8 mouse cellular contexts compared by ENCODE assay signal in the genomic region with DNA sequence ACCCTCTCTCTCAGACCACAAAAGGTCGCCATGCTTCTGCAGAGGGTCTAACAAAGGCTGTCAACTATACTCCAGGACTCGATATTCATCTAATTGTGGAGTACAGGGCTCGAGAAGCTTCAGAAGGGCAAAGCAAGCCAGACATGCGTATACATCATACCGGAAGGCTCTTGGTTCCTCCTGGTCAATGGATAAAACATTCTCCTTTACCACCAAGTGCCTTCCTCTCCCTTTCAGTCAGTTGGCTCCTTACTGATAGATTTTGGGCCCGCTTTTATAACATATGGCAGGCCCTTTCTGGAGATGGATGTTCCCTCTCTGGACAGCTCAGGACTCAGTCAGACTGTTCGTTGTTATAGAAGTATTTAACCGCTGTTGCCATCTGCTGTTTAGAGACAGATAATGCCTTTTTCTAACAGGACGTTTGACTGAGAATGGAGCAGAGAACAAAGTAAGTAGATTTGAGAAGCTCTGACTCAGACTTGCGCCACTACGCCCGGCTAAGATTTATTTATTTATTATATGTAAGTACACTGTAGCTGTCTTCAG. TPM values are rescaled to one million over a fixed set of nuclear protein-coding genes. Genes with fewer than 3 reads are reported as not detected.
DNase-seq lines count a peak whose midpoint lies in the region; ATAC-seq and TF ChIP-seq lines count a peak whose summit lies in the region.
"Not testable (repeated sequence)": the region's sequence is repeated elsewhere in the genome, so short reads cannot be mapped to it uniquely, and the experiment has no call there.

A gene (minus strand): TSS at position 308 of the 549 bp plus-strand sequence.

- peak within 1 kb of the TSS; percentile 49 for H3K4me2 ChIP-seq in embryonic facial prominence, embryonic 15.5 days (replicated peaks)

- peak within 1 kb of the TSS; percentile 90 for H3K27ac ChIP-seq in bone marrow, adult 2 months (ENCODE audit: control insufficient read depth, insufficient read depth, low read depth, low read length, poor library complexity)
- peak within 1 kb of the TSS; percentile 85 for H3K27ac ChIP-seq in embryonic facial prominence, embryonic 15.5 days (replicated peaks)

- not testable (repeated sequence) for H3K36me3 ChIP-seq in embryonic facial prominence, embryonic 15.5 days

- not testable (repeated sequence) for TF ChIP-seq CTCF in bone marrow, adult 2 months (IDR thresholded peaks at IDR 0.05; ENCODE audit: control insufficient read depth, insufficient read depth, low read length)

- not testable (repeated sequence) for TF ChIP-seq POLR2A in bone marrow, adult 2 months (IDR thresholded peaks at IDR 0.05; ENCODE audit: borderline replicate concordance, control insufficient read depth, low read depth, low read length)

- H3K27me3 ChIP-seq in embryonic facial prominence, embryonic 15.5 days = not testable (repeated sequence)

- DNase-seq in CD4-positive helper T cell, adult 2 months (ENCODE audit: low read depth, low spot score) = peak; percentile 41
- peak; percentile 55 to 58 for DNase-seq in heart, adult 9 months (ENCODE audit: low spot score in 2 of 2)
- peak; percentile 20 for DNase-seq in kidney, adult 11 months
- DNase-seq in left cerebral cortex, postnatal 25 days (ENCODE audit: low spot score in 2 of 2) = peak; percentile 66 to 68
- DNase-seq in right cerebral cortex, postnatal 25 days = peak; percentile 41

- ATAC-seq in embryonic facial prominence, embryonic 15.5 days (ENCODE audit: insufficient number of reproducible peaks, low FRiP score, low TSS enrichment, low read depth) = peak; percentile 34; the same call in 1 of the 2 replicates
- ATAC-seq in megakaryocyte progenitor cell, adult 5-6 weeks (replicated peaks; ENCODE audit: poor library complexity) = peak; percentile 62

- intact Hi-C loops in left cerebral cortex, postnatal 25 days (cut with DNase I) = loop anchor here (10.0 kb wide), 1 partner anchor 165 kb away; no protein-coding TSS in a partner anchor

- H3K4me3 ChIP-seq in bone marrow, adult 2 months (replicated peaks; ENCODE audit: control insufficient read depth, low read depth, low read length) = peak within 1 kb of the TSS; percentile 27
- peak within 1 kb of the TSS; percentile 42 for H3K4me3 ChIP-seq in embryonic facial prominence, embryonic 15.5 days (replicated peaks)

- not testable (repeated sequence) for H3K4me1 ChIP-seq in bone marrow, adult 2 months (ENCODE audit: control insufficient read depth, insufficient read depth, low read length); embryonic facial prominence, embryonic 15.5 days

- not testable (repeated sequence) for H3K9ac ChIP-seq in embryonic facial prominence, embryonic 15.5 days

- not testable (repeated sequence) for H3K9me3 ChIP-seq in embryonic facial prominence, embryonic 15.5 days (replicated peaks)

- WGBS in bone marrow, adult 2 months = 9% methylated on average over 11 of the region's 12 CpGs
- WGBS in embryonic facial prominence, embryonic 15.5 days = 17% methylated on average over 11 of the region's 12 CpGs

RNA-seq across cellular contexts. Expression of the gene that starts here (rescaled TPM):
- polyA plus RNA-seq in bone marrow, adult 2 months (2011; ENCODE audit: insufficient read depth, insufficient read length, low replicate concordance, missing spikeins) = 20.9 and 33.5 TPM in 2 replicates
- 34.1 and 40.2 TPM in 2 replicates for polyA plus RNA-seq in embryonic facial prominence, embryonic 15.5 days (2015; fragmentation: Nextera tagmentation; extraction: Ambion mirVana)
- total RNA-seq in left cerebral cortex, postnatal 25 days (2021) = 10 to 100 TPM; 25.5 to 29.2 TPM
- total RNA-seq in megakaryocyte progenitor cell, adult 5-6 weeks (2015) = 34.1 and 41.1 TPM in 2 replicates
- total RNA-seq in megakaryocyte progenitor cell, adult 5-6 weeks (2017) = 18.4 and 19.2 TPM in 2 replicates

Comparison
In these comparisons a context has a peak if more than half of its experiments do, and no peak if none do; other contexts are left out.
1. Peak in every context shown above with its lines: DNase-seq, ATAC-seq, H3K4me3 ChIP-seq and H3K27ac ChIP-seq.